Mouse (Mus musculus) thymus, adult 2 months (tissue): ENCODE results near the gene Fntb. TPM values are rescaled to one million over a fixed set of nuclear protein-coding genes. Genes with fewer than 3 reads are reported as not detected.
A peak's percentile ranks its signal among the peaks of the same experiment; 100 is the strongest.

Experiments
- DNase-seq: peaks from one replicate; pipeline ENCODE4 v3.0.0; 2021
- H3K27ac ChIP-seq: fragments of 200-500 bp; 2 replicates; pipeline ENCODE4 v1.5.1; 2012; ENCODE audit warnings: low read length, control low read depth; ENCODE audit not compliant: control insufficient read depth, insufficient read depth
- H3K27me3 ChIP-seq: fragments of 200-500 bp; 2 replicates; pipeline ENCODE4 v1.6.1; 2012; ENCODE audit warnings: mild to moderate bottlenecking, low read length, moderate library complexity, mixed read lengths; ENCODE audit not compliant: control insufficient read depth, insufficient read depth
- H3K36me3 ChIP-seq: fragments of 200-500 bp; 2 replicates; pipeline ENCODE4 v1.6.1; 2012; ENCODE audit warnings: mild to moderate bottlenecking, low read length, moderate library complexity; ENCODE audit not compliant: control insufficient read depth, insufficient read depth
- H3K4me1 ChIP-seq: fragments of 200-500 bp; replicated peaks from 2 replicates; pipeline ENCODE4 v1.6.1; 2012; ENCODE audit warnings: low read length; ENCODE audit not compliant: control insufficient read depth, insufficient read depth
- H3K4me3 ChIP-seq: fragments of 200-500 bp; 2 replicates; pipeline ENCODE4 v1.5.1; 2012; ENCODE audit warnings: mild to moderate bottlenecking, low read length, control low read depth, moderate library complexity; ENCODE audit not compliant: control insufficient read depth, insufficient read depth
- CTCF ChIP-seq: fragments of 200-500 bp; IDR thresholded peaks from 2 replicates; pipeline ENCODE4 v1.5.1; 2012; ENCODE audit warnings: mild to moderate bottlenecking, control low read depth, low read length, moderate library complexity, borderline replicate concordance; ENCODE audit not compliant: control insufficient read depth, poor library complexity, insufficient read depth; ENCODE audit errors: extremely low read depth
- POLR2A ChIP-seq: fragments of 200-500 bp; IDR thresholded peaks from 2 replicates; pipeline ENCODE4 v1.6.1; 2012; ENCODE audit warnings: mild to moderate bottlenecking, low read length, control low read depth, moderate library complexity; ENCODE audit not compliant: control insufficient read depth, poor library complexity, insufficient read depth; ENCODE audit errors: extremely low read depth
- WGBS: fragments of 180-500 bp; shearing (Covaris S2); methylation state at CpG from one replicate; pipeline ENCODE4 v1.1.7; 2018; 5-methylcytosine and 5-hydroxymethylcytosine counted together
- polyA plus RNA-seq: library from polyadenylated mRNA; depleted of rRNA; stranded (reverse); fragments of >200 nt; gene quantifications from 2 replicates; pipeline ENCODE4 v1.2.3, GENCODE M21; 2012

Fntb gene
- polyA plus RNA-seq, 1 experiment, result 51.3 TPM

DNA sequence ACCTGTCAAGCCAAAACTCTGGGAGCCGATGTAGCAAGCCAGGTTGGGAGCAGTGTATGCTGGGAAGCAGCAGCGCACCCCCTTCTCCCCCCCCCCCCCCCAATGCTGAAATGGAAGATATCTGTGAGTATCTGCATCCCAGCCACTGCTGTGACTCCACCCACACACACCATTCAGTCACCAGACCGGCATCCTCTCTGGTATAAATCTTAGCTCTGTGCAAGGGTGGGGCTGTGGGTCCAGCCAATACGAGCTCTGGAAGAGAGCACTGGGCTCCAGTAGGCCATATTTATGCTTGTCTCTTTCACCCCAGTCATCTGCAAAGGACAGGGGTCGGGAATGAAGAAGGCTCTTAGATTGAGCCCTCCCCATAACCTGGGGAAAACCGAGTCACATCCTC lies 155.0 kb downstream of the Fntb start:
- no peaks in the 10 kb centered on the region for H3K36me3 ChIP-seq
- peaks cover 24% of the 10 kb centered on the region for H3K4me1 ChIP-seq
- no peaks in the 10 kb centered on the region for H3K27me3 ChIP-seq
- no peak for TF ChIP-seq CTCF
- TF ChIP-seq POLR2A, result no peak
- DNase-seq, result no peak
- no peak overlapping the region for H3K27ac ChIP-seq
- 91% methylated on average over 6 of the region's 6 CpGs for WGBS
- no peak overlapping the region for H3K4me3 ChIP-seq

DNA sequence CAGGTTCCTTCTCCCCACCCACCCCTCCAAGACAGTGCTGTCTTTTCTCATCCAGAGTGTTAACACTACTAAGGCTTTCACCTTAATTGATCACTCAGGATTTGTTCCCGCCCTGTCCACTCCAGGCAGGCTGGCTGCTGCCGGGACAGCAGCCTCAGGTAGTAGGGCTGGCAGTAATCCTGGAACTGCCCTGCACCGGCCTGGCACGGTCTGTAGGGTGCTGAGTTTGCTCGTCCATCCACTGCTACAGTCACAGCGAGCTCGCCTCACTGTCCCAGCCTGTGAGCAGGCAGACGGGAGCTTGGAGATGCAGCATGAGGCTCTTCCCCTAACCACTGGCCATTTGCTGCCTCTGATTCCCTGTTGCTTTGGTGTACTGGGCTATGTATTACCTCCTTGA lies 155.6 kb downstream of the Fntb start:
- Histone ChIP-seq H3K27ac (no peak overlapping the region), H3K4me3 (no peak overlapping the region), H3K4me1 (peaks cover 29% of the 10 kb centered on the region), H3K36me3 (no peaks in the 10 kb centered on the region), H3K27me3 (no peaks in the 10 kb centered on the region)
- 97% methylated on average over 8 of the region's 8 CpGs for WGBS
- no peak for DNase-seq
- TF ChIP-seq POLR2A (no peak), CTCF (no peak)

DNA sequence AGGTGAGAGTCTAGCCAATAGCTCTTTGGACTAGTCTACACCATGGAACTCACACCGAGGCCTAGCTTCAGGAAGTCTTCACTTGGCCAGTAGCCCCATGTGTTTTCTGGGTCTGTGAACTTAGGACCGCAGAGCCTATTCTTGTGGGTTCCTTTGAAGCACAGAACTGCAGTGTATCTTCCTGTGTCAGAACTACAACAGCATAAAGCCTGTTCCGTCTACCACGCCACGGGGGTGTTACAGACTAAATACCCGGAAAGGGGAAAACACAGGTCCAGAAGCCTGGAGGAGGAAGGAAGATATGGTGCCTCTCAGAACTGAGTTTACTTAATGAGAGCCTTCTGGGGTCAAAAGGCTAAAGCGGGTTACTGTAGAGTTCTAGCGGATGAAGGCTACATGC lies 157.7 kb downstream of the Fntb start:
- Histone ChIP-seq H3K27me3 (no peaks in the 10 kb centered on the region), H3K4me3 (no peak overlapping the region), H3K4me1 (peaks cover 29% of the 10 kb centered on the region), H3K27ac (no peak overlapping the region), H3K36me3 (no peaks in the 10 kb centered on the region)
- 30% methylated on average over 8 of the region's 8 CpGs for WGBS
- TF ChIP-seq POLR2A (no peak), CTCF (no peak)
- DNase-seq, result peak; percentile 24

DNA sequence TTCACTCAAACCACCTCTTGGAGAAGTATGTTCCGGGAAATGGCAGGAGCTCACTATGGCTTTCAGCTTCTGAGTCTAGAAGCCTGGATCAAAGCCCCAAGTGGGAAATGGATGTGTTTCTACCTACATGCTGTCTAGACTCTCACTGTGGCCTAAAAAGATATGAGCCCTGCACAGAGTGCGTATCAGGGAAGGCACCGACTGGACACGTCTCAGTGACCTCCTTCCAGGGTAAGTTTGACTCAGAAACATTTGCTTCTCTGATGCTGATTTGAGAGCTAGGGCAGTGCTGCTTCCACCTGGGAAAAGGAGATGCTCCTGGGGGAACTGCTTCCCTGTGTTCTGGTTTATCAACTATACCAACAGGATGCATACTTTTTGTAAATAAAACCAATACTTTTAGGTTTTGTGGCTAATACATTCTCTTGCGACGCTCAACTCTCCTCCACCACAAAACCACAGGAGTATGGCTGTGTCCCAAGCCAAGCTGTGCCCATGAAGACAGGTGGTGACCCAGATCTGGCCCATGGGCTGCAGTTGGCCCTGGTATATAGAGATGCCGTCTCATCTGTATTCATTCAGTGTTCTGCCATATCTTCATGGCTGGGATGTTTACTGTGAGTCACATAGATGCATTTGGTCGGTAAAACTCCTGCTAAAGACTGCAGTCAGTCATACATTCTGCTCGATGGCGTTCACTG lies 159.7 kb downstream of the Fntb start:
- no peaks in the 10 kb centered on the region for H3K27me3 ChIP-seq
- H3K4me3 ChIP-seq, result no peak overlapping the region
- TF ChIP-seq POLR2A, result no peak
- no peak for TF ChIP-seq CTCF
- H3K27ac ChIP-seq, result no peak overlapping the region
- peaks cover 29% of the 10 kb centered on the region for H3K4me1 ChIP-seq
- no peak for DNase-seq
- H3K36me3 ChIP-seq, result no peaks in the 10 kb centered on the region
- WGBS, result 59% methylated on average over 10 of the region's 10 CpGs

DNA sequence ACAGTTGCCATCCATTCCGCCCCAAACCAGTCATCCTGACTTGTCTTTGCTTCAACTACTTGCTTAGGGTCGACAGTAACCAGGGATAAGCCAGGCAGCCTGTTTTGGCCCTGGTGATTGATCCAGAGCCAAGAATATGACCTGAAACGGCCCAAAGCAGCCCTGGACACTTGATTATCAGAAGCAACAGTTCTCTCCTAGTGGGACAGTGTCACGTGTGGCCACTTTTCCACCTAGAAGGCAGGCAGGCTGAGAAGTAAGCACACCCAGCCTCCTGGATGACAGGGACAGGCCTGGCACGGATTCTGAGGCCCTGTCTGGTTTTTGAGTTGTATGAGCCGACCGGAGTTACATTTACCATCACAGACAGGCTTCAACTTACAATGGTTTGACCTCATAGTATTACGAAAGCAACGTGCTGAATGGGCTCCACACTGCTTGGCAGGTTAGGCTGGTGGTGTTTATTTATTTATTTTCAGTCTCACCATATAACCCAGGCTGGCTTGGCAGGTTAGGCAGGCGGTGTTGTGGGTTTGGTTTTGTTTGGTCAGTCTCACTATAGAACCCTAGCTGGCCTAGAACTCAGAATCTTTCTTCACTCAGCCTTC lies 161.1 kb downstream of the Fntb start:
- no peak overlapping the region for H3K4me3 ChIP-seq
- no peak for DNase-seq
- 93% methylated on average over 10 of the region's 10 CpGs for WGBS
- no peaks in the 10 kb centered on the region for H3K36me3 ChIP-seq
- TF ChIP-seq CTCF (no peak), POLR2A (no peak)
- H3K4me1 ChIP-seq, result peaks cover 29% of the 10 kb centered on the region
- H3K27me3 ChIP-seq, result no peaks in the 10 kb centered on the region
- no peak overlapping the region for H3K27ac ChIP-seq

DNA sequence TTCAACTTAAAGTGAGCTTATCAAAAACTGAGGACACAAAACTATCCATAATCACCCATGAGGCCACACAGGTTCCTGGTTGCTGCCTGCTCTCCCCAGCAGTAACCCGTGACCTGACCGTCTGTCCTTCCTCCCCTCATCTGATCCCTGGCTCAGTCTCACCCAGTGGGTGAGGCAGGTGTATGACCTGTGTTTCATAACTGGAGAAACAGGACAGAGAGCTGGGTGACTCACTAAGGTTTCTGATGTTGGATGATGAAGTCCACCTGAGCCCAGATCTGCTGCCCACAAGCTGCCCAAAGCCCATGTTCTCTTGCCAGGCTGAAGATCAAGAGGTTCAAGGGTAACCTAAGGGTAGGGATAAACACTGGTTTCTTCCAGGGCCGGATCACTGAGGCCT lies 161.6 kb downstream of the Fntb start:
- TF ChIP-seq CTCF, result no peak
- H3K27me3 ChIP-seq, result no peaks in the 10 kb centered on the region
- 95% methylated on average over 3 of the region's 3 CpGs for WGBS
- DNase-seq, result no peak
- H3K4me3 ChIP-seq, result no peak overlapping the region
- H3K4me1 ChIP-seq, result peaks cover 31% of the 10 kb centered on the region
- H3K27ac ChIP-seq, result no peak overlapping the region
- H3K36me3 ChIP-seq, result no peaks in the 10 kb centered on the region

DNA sequence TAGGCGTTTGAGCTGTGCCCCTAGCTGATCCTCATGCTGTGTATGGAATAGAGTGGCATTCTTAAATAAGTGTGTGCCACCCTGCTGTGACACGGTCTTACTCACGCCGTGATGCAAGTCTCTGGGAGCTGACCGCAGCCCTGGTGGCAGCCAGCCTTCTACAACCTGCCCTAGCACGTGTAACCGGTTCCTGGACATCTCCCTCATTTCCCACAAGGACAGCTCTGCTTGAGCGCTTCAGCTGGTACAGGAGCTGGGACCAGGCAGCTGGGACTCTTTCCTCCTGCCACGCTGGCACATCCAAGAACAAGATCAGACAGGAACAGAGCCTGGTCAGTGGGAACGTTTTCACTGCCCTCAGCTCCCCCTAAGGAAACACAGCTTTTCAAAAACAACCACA lies 162.2 kb downstream of the Fntb start:
- WGBS, result 84% methylated on average over 10 of the region's 10 CpGs

More for the DNA sequence above, 162.2 kb downstream of the Fntb start:
- no peak overlapping the region for H3K27ac ChIP-seq
- TF ChIP-seq CTCF (no peak), POLR2A (no peak)
- no peak for DNase-seq
- H3K27me3 ChIP-seq, result no peaks in the 10 kb centered on the region
- H3K4me1 ChIP-seq, result peaks cover 34% of the 10 kb centered on the region
- no peaks in the 10 kb centered on the region for H3K36me3 ChIP-seq
- H3K4me3 ChIP-seq, result no peak overlapping the region
